Mouse (Mus musculus): Measurements from ENCODE around the gene Lck. TPM values are rescaled to one million over a fixed set of nuclear protein-coding genes. Genes with fewer than 3 reads are reported as not detected.
"Not testable (repeated sequence)": the region's sequence is repeated elsewhere in the genome, so short reads cannot be mapped to it uniquely, and the experiment has no call there.

Lck gene
- polyA plus RNA-seq, 2 experiments: 6.3 to 9.9 TPM

DNA sequence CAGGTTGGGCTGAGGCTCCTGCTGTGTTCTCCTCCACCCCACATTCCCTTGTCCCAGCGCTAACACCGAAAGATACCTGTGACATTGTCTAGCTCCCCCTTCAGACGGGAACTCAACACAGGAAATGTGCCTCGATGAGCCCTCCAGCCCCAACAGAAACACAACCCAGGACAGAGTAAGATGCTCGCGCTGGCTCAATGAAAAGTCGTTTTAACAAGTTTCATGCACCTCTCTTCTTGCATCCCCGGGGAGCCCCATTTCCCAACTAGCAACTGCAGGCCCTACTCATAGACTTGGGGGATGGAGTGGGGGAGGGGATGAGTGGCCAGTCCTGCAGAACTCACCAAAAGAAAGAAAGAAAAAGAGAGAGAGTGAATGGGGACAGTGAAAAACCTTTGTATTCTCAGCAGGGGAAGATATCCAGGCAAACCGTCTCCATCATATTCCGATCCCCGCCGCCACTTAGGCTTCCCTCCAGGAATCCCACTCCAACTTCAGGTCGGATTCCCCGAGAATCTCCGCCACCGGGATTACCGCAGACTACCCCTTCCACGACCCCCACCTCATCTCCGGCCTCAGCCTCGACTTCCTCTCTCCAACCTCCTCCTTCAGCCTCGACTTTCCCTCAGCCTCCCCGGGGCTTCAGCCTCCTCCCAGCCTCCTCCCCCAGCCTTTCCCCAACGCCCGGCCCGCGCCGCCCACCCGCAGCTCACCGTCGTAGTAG lies 31.4 kb downstream of the Lck start:
- DNase-seq (ENCODE audit: low spot score): peak; percentile 12
- Histone ChIP-seq H3K9ac (ENCODE audit: low read depth, low read length, severe bottlenecking) (peak overlapping the region; percentile 79), H3K4me1 (ENCODE audit: control insufficient read depth, insufficient read depth, low read length) (peaks cover 7% of the 10 kb centered on the region), H3K27me3 (ENCODE audit: control insufficient read depth, insufficient read depth, low read length) (no peaks in the 10 kb centered on the region), H3K4me3 (replicated peaks; ENCODE audit: low read length) (peak overlapping the region; percentile 83), H3K9me3 (ENCODE audit: control insufficient read depth, low read length) (no peaks in the 10 kb centered on the region), H3K36me3 (ENCODE audit: control insufficient read depth, insufficient read depth, low read length) (peaks cover 10% of the 10 kb centered on the region), H3K27ac (replicated peaks; ENCODE audit: low read depth, low read length) (peak overlapping the region; percentile 77), H3K4me2 (replicated peaks; ENCODE audit: low read depth, low read length, severe bottlenecking) (peak overlapping the region; percentile 85)
- TF ChIP-seq POLR2A (IDR thresholded peaks at IDR 0.05; ENCODE audit: borderline replicate concordance, extremely low read depth, insufficient read depth, insufficient read length): no peak
- no peak for ATAC-seq (ENCODE audit: low FRiP score, low read depth)
- 0% methylated on average over 26 of the region's 30 CpGs for WGBS

GRCm38 (mm10) chr4:129540012-129540411 lies 33.4 kb downstream of the Lck start:
- WGBS: 93% methylated on average over 6 of the region's 6 CpGs
- ATAC-seq (ENCODE audit: low FRiP score, low read depth): no peak
- Histone ChIP-seq H3K4me3 (replicated peaks; ENCODE audit: low read length) (no peak overlapping the region), H3K27me3 (ENCODE audit: control insufficient read depth, insufficient read depth, low read length) (no peaks in the 10 kb centered on the region), H3K4me1 (ENCODE audit: control insufficient read depth, insufficient read depth, low read length) (peaks cover 7% of the 10 kb centered on the region), H3K4me2 (replicated peaks; ENCODE audit: low read depth, low read length, severe bottlenecking) (no peak overlapping the region), H3K9me3 (ENCODE audit: control insufficient read depth, low read length) (no peaks in the 10 kb centered on the region), H3K27ac (replicated peaks; ENCODE audit: low read depth, low read length) (no peak overlapping the region), H3K36me3 (ENCODE audit: control insufficient read depth, insufficient read depth, low read length) (peaks cover 19% of the 10 kb centered on the region), H3K9ac (ENCODE audit: low read depth, low read length, severe bottlenecking) (no peak overlapping the region)
- TF ChIP-seq POLR2A (IDR thresholded peaks at IDR 0.05; ENCODE audit: borderline replicate concordance, extremely low read depth, insufficient read depth, insufficient read length): no peak
- DNase-seq (ENCODE audit: low spot score): no peak

DNA sequence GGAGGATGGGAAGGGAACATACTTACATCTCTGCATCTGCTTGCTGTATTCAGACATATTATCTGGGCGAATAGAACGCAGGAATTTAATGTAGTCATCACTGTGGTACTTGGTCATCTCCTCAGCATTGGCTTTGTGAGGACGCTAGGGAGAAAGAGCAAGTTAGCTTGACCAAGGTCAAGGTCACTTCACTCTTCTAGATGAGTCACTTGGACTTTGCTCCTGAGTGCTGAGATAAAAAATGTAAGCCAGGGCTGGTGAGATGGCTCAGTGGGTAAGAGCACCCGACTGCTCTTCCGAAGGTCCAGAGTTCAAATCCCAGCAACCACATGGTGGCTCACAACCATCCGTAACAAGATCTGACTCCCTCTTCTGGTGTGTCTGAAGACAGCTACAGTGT lies 44.5 kb downstream of the Lck start:
- not testable (repeated sequence) for H3K27ac ChIP-seq (replicated peaks; ENCODE audit: low read depth, low read length); H3K4me1 ChIP-seq (ENCODE audit: control insufficient read depth, insufficient read depth, low read length); ATAC-seq (ENCODE audit: low FRiP score, low read depth); DNase-seq (ENCODE audit: low spot score); H3K27me3 ChIP-seq (ENCODE audit: control insufficient read depth, insufficient read depth, low read length); H3K9me3 ChIP-seq (ENCODE audit: control insufficient read depth, low read length); H3K4me3 ChIP-seq (replicated peaks; ENCODE audit: low read length); H3K9ac ChIP-seq (ENCODE audit: low read depth, low read length, severe bottlenecking); H3K4me2 ChIP-seq (replicated peaks; ENCODE audit: low read depth, low read length, severe bottlenecking)
- WGBS: 96% methylated on average over 5 of the region's 6 CpGs
- H3K36me3 ChIP-seq (ENCODE audit: control insufficient read depth, insufficient read depth, low read length): peaks cover 88% of the 10 kb centered on the region

- no peaks in the 10 kb centered on the region for H3K27me3 ChIP-seq (ENCODE audit: control insufficient read depth, insufficient read depth, low read length)
- TF ChIP-seq POLR2A (IDR thresholded peaks at IDR 0.05; ENCODE audit: borderline replicate concordance, extremely low read depth, insufficient read depth, insufficient read length): no peak
- peaks cover 94% of the 10 kb centered on the region for H3K36me3 ChIP-seq (ENCODE audit: control insufficient read depth, insufficient read depth, low read length)
- no peaks in the 10 kb centered on the region for H3K9me3 ChIP-seq (ENCODE audit: control insufficient read depth, low read length)
- H3K4me1 ChIP-seq (ENCODE audit: control insufficient read depth, insufficient read depth, low read length): no peaks in the 10 kb centered on the region
- H3K4me3 ChIP-seq (replicated peaks; ENCODE audit: low read length): no peak overlapping the region
- no peak overlapping the region for H3K27ac ChIP-seq (replicated peaks; ENCODE audit: low read depth, low read length)
- no peak overlapping the region for H3K4me2 ChIP-seq (replicated peaks; ENCODE audit: low read depth, low read length, severe bottlenecking)
- 83% methylated on average over 3 of the region's 3 CpGs for WGBS
- ATAC-seq (ENCODE audit: low FRiP score, low read depth) (no peak), DNase-seq (ENCODE audit: low spot score) (no peak)
- no peak overlapping the region for H3K9ac ChIP-seq (ENCODE audit: low read depth, low read length, severe bottlenecking)
Measured at GRCm38 (mm10) chr4:129525889-129526288, 47.6 kb downstream of the Lck start.

- Histone ChIP-seq H3K4me2 (replicated peaks; ENCODE audit: low read depth, low read length, severe bottlenecking) (no peak overlapping the region), H3K36me3 (ENCODE audit: control insufficient read depth, insufficient read depth, low read length) (peaks cover 91% of the 10 kb centered on the region), H3K4me1 (ENCODE audit: control insufficient read depth, insufficient read depth, low read length) (no peaks in the 10 kb centered on the region), H3K4me3 (replicated peaks; ENCODE audit: low read length) (no peak overlapping the region), H3K9me3 (ENCODE audit: control insufficient read depth, low read length) (no peaks in the 10 kb centered on the region), H3K27me3 (ENCODE audit: control insufficient read depth, insufficient read depth, low read length) (no peaks in the 10 kb centered on the region), H3K27ac (replicated peaks; ENCODE audit: low read depth, low read length) (no peak overlapping the region), H3K9ac (ENCODE audit: low read depth, low read length, severe bottlenecking) (no peak overlapping the region)
- DNase-seq (ENCODE audit: low spot score): no peak
- WGBS: 84% methylated on average over 5 of the region's 5 CpGs
- no peak for TF ChIP-seq POLR2A (IDR thresholded peaks at IDR 0.05; ENCODE audit: borderline replicate concordance, extremely low read depth, insufficient read depth, insufficient read length)
- ATAC-seq (ENCODE audit: low FRiP score, low read depth): no peak
Measured at GRCm38 (mm10) chr4:129525338-129525737, 48.1 kb downstream of the Lck start.
